Mouse (Mus musculus): Measurements from ENCODE around the gene Pard3b.

GRCm38 (mm10) chr1:62148786-62149185, 510.2 kb downstream of the Pard3b start:
- TF ChIP-seq CTCF (IDR thresholded peaks at IDR 0.05; ENCODE audit: low read depth) (no peak), EP300 (IDR thresholded peaks at IDR 0.05; ENCODE audit: low read depth) (no peak)
